Mouse (Mus musculus) midbrain, embryonic 12.5 days (tissue): ENCODE results near the gene Acvr1b. TPM values are rescaled to one million over a fixed set of nuclear protein-coding genes. Genes with fewer than 3 reads are reported as not detected.
A peak's percentile ranks its signal among the peaks of the same experiment; 100 is the strongest.

Source experiments
- ATAC-seq: fragments of 200-750 bp; cut with Nextera tagmentation; 2 replicates; pipeline ENCODE4 v1.8.0; 2017; ENCODE audit warnings: low read depth, moderate TSS enrichment, moderate library complexity; ENCODE audit not compliant: low FRiP score
- H3K27ac ChIP-seq: fragments of 300-500 bp; sonication (generic); replicated peaks from 2 replicates; pipeline ENCODE4 v1.5.1; 2016; ENCODE audit warnings: mild to moderate bottlenecking
- H3K27me3 ChIP-seq: fragments of 300-500 bp; sonication (generic); 2 replicates; pipeline ENCODE4 v1.6.1; 2016; ENCODE audit warnings: mild to moderate bottlenecking
- H3K36me3 ChIP-seq: fragments of 300-500 bp; sonication (generic); 2 replicates; pipeline ENCODE4 v1.6.1; 2016
- H3K4me1 ChIP-seq: fragments of 300-500 bp; sonication (generic); 2 replicates; pipeline ENCODE4 v1.6.1; 2016
- H3K4me2 ChIP-seq: fragments of 300-500 bp; sonication (generic); replicated peaks from 2 replicates; pipeline ENCODE4 v1.6.1; 2016; ENCODE audit warnings: mild to moderate bottlenecking, moderate library complexity
- H3K4me3 ChIP-seq: fragments of 300-500 bp; sonication (generic); 2 replicates; pipeline ENCODE4 v1.5.1; 2016; ENCODE audit warnings: mild to moderate bottlenecking
- H3K9ac ChIP-seq: fragments of 300-500 bp; sonication (generic); replicated peaks from 2 replicates; pipeline ENCODE4 v1.6.1; 2016; ENCODE audit warnings: mild to moderate bottlenecking, moderate library complexity
- H3K9me3 ChIP-seq: fragments of 300-500 bp; sonication (generic); 2 replicates; pipeline ENCODE4 v1.6.1; 2016; ENCODE audit warnings: mild to moderate bottlenecking
- WGBS: fragments of 180-500 bp; shearing (Covaris S2); methylation state at CpG from one replicate; pipeline ENCODE4 v1.1.7; 2016; 5-methylcytosine and 5-hydroxymethylcytosine counted together
- polyA plus RNA-seq: library from polyadenylated mRNA; unstranded; fragments of >200 nt; fragmentation: Nextera tagmentation; extraction: Ambion mirVana; gene quantifications from 2 replicates; pipeline ENCODE4 v1.2.1, GENCODE M21; 2016

Gene Acvr1b
- polyA plus RNA-seq, 1 experiment from 2014 or later: 14.8 TPM

- no peak overlapping the region for H3K4me2 ChIP-seq
- H3K36me3 ChIP-seq: no peaks in the 10 kb centered on the region
- H3K4me3 ChIP-seq: no peak overlapping the region
- H3K27me3 ChIP-seq: peaks cover 67% of the 10 kb centered on the region
- H3K9ac ChIP-seq: no peak overlapping the region
- ATAC-seq: no peak
- H3K4me1 ChIP-seq: peaks cover 42% of the 10 kb centered on the region
- no peak overlapping the region for H3K27ac ChIP-seq
- 94% methylated on average over 3 of the region's 3 CpGs for WGBS
- H3K9me3 ChIP-seq: no peaks in the 10 kb centered on the region
These were observed 35.2 kb upstream of the Acvr1b start for GRCm38 (mm10) chr15:101138675-101139074.

DNA sequence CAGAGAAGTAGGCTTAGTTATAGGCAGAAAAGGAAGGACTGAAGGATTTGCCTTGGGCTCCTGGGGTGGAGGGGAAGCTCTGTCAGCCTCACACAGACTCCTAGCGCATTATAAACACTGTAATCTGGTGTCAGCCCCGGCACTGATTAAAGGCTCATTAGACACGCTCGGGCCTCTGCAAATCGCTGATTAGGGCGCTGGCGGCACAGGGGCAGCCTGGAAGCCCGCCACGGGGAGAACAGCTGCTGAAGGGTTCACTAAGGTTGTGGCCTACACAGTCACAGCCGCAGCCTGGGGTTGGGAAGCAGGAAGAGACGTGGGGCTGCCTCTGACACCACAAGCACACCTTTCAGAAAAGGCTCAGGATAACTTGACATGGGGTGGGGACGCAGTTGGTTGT is 34.0 kb upstream of the Acvr1b start:
- WGBS: 13% methylated on average over 12 of the region's 12 CpGs
- Histone ChIP-seq H3K27me3 (peaks cover 68% of the 10 kb centered on the region), H3K27ac (peak overlapping the region; percentile 54), H3K36me3 (no peaks in the 10 kb centered on the region), H3K4me2 (0 out of 2 replicates have a peak overlapping the region, but pooled peaks have one; percentile 9), H3K9ac (no peak overlapping the region; the same call in 1 of the 2 replicates), H3K4me3 (no peak overlapping the region), H3K9me3 (no peaks in the 10 kb centered on the region), H3K4me1 (peaks cover 36% of the 10 kb centered on the region)
- ATAC-seq: peak; percentile 53; the same call in 1 of the 2 replicates

DNA sequence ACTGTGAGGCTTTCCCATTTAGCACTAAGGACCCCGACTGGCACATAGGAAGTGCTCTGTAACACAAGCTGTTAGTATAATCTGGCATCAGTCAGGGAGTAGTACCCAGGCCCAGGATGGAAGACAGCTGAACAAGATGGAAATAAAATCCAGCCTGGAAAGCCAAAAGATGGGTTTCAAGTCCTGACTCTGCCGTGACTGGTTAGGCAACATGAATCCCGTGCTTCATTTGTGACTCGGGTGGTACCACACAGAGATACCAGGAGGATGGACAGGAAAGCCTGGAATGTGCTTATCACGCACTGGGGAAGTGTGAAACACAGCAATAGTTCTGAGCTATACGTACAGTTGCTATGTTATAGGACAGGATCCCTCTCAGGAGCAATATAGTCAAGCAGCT is 33.3 kb upstream of the Acvr1b start:
- WGBS: 61% methylated on average over 6 of the region's 6 CpGs
- no peak overlapping the region for H3K9ac ChIP-seq
- H3K4me1 ChIP-seq: peaks cover 41% of the 10 kb centered on the region
- H3K4me3 ChIP-seq: no peak overlapping the region
- no peaks in the 10 kb centered on the region for H3K9me3 ChIP-seq
- 0 out of 2 replicates have a peak, but pooled peaks have one; percentile 1 for ATAC-seq
- H3K27me3 ChIP-seq: peaks cover 61% of the 10 kb centered on the region
- H3K27ac ChIP-seq: no peak overlapping the region
- no peaks in the 10 kb centered on the region for H3K36me3 ChIP-seq
- H3K4me2 ChIP-seq: no peak overlapping the region; the same call in 1 of the 2 replicates

GRCm38 (mm10) chr15:101141061-101141541 is 32.8 kb upstream of the Acvr1b start:
- Histone ChIP-seq H3K27ac (no peak overlapping the region), H3K36me3 (no peaks in the 10 kb centered on the region), H3K9ac (no peak overlapping the region), H3K4me1 (peaks cover 46% of the 10 kb centered on the region), H3K4me2 (no peak overlapping the region; the same call in 1 of the 2 replicates), H3K4me3 (no peak overlapping the region), H3K9me3 (no peaks in the 10 kb centered on the region), H3K27me3 (peaks cover 56% of the 10 kb centered on the region)
- ATAC-seq: peak; percentile 56
- 9% methylated on average over 7 of the region's 14 CpGs for WGBS

GRCm38 (mm10) chr15:101142672-101143071 is 31.2 kb upstream of the Acvr1b start:
- Histone ChIP-seq H3K27ac (no peak overlapping the region), H3K36me3 (no peaks in the 10 kb centered on the region), H3K9ac (no peak overlapping the region), H3K4me2 (no peak overlapping the region), H3K4me3 (no peak overlapping the region), H3K27me3 (peaks cover 58% of the 10 kb centered on the region), H3K9me3 (no peaks in the 10 kb centered on the region), H3K4me1 (peaks cover 50% of the 10 kb centered on the region)
- ATAC-seq: no peak
- WGBS: 57% methylated on average over 8 of the region's 8 CpGs

DNA sequence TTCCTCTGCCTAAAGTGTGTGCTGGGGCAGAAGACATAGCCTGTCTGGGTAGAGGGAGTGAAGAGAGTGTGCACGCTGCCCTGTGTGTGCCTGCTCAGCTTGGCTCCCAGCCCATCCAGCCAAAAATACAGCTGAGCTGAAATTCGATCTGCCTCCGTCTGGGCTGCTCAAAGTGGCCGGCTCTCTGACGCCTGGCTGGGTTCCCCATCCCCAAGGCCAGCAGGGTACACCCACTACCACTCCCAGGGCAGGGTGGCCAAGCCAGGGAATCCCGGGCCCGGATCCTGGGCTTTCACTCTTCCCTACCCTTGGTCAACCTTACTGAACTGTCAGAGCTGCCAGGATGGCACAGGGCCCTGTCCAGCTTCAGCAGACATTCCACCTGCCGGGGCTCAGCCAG is 30.4 kb upstream of the Acvr1b start:
- H3K36me3 ChIP-seq: no peaks in the 10 kb centered on the region
- H3K9me3 ChIP-seq: no peaks in the 10 kb centered on the region
- peaks cover 46% of the 10 kb centered on the region for H3K4me1 ChIP-seq
- 23% methylated on average over 8 of the region's 8 CpGs for WGBS
- no peak overlapping the region for H3K4me2 ChIP-seq
- H3K27me3 ChIP-seq: peaks cover 51% of the 10 kb centered on the region
- H3K4me3 ChIP-seq: no peak overlapping the region
- no peak overlapping the region for H3K27ac ChIP-seq
- H3K9ac ChIP-seq: no peak overlapping the region
- ATAC-seq: no peak

- no peaks in the 10 kb centered on the region for H3K9me3 ChIP-seq
- H3K4me3 ChIP-seq: no peak overlapping the region
- no peaks in the 10 kb centered on the region for H3K36me3 ChIP-seq
- ATAC-seq: no peak
- H3K4me1 ChIP-seq: peaks cover 45% of the 10 kb centered on the region
- no peak overlapping the region for H3K9ac ChIP-seq
- WGBS: 83% methylated on average over 5 of the region's 5 CpGs
- H3K27me3 ChIP-seq: peaks cover 45% of the 10 kb centered on the region
- H3K27ac ChIP-seq: no peak overlapping the region
- no peak overlapping the region for H3K4me2 ChIP-seq
These were observed 29.7 kb upstream of the Acvr1b start for GRCm38 (mm10) chr15:101144176-101144575.

- peaks cover 39% of the 10 kb centered on the region for H3K4me1 ChIP-seq
- H3K36me3 ChIP-seq: no peaks in the 10 kb centered on the region
- no peak overlapping the region for H3K4me3 ChIP-seq
- no peaks in the 10 kb centered on the region for H3K9me3 ChIP-seq
- no peak overlapping the region for H3K27ac ChIP-seq
- H3K4me2 ChIP-seq: no peak overlapping the region
- H3K9ac ChIP-seq: no peak overlapping the region
- peaks cover 41% of the 10 kb centered on the region for H3K27me3 ChIP-seq
- ATAC-seq: no peak
- 88% methylated on average over 8 of the region's 8 CpGs for WGBS
These were observed 29.1 kb upstream of the Acvr1b start for GRCm38 (mm10) chr15:101144779-101145178.

GRCm38 (mm10) chr15:101145424-101146099 is 28.3 kb upstream of the Acvr1b start:
- Histone ChIP-seq H3K4me1 (peaks cover 31% of the 10 kb centered on the region), H3K27me3 (peaks cover 35% of the 10 kb centered on the region), H3K27ac (no peak overlapping the region), H3K9ac (peak overlapping the region; percentile 31; the same call in 1 of the 2 replicates), H3K4me3 (0 out of 2 replicates have a peak overlapping the region, but pooled peaks have one; percentile 6), H3K4me2 (peak overlapping the region; percentile 43), H3K9me3 (no peaks in the 10 kb centered on the region), H3K36me3 (no peaks in the 10 kb centered on the region)
- ATAC-seq: peak; percentile 92
- WGBS: 10% methylated on average over 19 of the region's 19 CpGs

DNA sequence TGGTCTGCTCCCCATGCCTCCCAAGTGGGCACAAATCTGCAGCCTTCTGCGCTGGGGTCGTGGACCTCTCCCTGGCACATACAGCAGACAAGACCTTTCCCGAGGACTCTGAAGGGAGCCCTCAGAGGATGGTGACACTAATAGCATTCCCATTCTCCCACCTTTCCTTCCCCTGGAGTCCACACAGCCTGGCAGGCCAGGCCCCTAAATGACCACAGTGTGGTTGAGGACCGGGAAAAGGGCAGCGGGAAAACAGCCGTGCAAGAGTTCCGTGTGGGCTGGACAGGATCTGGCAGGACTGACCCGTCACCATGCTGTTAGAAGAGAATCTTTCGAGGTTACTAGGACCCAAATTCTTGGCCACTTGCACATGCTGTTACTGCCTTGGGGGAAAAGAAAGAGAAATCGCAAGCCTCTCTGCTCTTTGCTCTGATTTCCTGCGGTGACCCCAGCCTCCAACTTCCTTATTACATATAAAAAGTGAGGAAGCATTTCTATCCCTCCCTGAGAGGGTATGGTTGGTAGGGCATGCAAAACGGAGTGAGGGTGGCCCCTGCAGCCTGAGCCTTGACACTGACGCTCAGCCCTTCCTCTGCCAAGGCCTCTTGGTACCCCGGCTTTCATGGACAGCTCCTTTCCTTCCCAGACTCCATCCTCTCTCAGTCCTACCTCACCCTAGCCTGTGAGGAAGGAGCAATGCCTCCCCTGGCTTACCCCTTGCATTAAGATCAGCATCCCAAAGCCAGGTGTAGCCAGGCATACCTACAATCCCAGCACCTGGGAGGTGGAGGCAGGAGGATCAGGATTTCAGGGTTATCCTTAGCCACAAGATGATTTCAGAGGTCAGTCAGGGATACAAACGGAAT is 27.5 kb upstream of the Acvr1b start:
- H3K4me1 ChIP-seq: peaks cover 26% of the 10 kb centered on the region
- H3K27ac ChIP-seq: no peak overlapping the region
- no peaks in the 10 kb centered on the region for H3K36me3 ChIP-seq
- ATAC-seq: no peak
- 72% methylated on average over 15 of the region's 15 CpGs for WGBS
- no peak overlapping the region for H3K9ac ChIP-seq
- H3K4me3 ChIP-seq: no peak overlapping the region
- peaks cover 34% of the 10 kb centered on the region for H3K27me3 ChIP-seq
- H3K4me2 ChIP-seq: no peak overlapping the region
- H3K9me3 ChIP-seq: no peaks in the 10 kb centered on the region

DNA sequence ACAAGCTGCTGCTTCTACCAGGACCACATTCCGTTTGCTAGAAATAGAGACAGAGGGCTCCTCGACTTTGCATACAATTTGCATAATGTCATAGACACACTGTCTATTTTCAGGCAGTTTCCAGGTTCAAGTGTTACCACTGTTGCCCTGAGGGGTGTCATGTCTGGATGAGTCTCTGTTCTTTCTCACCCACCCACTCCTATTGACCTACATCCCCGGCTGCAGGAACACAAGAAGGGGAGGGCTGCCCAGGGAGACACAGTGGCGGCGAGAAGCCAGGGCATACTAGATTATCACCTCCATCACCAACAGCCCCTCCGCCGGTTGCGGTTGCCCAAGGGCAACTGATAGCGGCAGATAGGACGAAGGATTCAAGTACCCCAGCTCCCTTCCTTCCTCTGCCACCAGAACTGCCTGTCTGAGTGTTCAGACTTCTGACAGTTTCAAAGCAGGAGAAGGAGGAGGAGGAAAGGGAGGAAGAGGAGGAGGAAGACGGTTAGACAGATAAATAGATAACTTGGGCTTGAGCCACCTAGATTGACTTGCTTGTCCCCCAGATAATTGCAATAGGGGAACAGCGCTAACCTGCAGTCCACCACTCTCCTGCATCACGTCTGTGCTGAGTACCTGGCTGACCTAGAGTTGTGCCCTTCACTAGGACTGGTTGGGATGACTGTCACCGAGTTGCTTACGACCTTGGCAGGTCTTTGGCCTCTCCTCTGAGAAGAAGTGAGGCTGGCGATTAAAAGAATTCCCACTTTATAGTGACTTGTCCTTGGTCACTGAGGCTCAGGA is 26.6 kb upstream of the Acvr1b start:
- Histone ChIP-seq H3K4me3 (no peak overlapping the region), H3K9ac (no peak overlapping the region), H3K27me3 (peaks cover 31% of the 10 kb centered on the region), H3K4me1 (peaks cover 26% of the 10 kb centered on the region), H3K27ac (no peak overlapping the region), H3K36me3 (no peaks in the 10 kb centered on the region), H3K4me2 (no peak overlapping the region), H3K9me3 (no peaks in the 10 kb centered on the region)
- ATAC-seq: no peak
- WGBS: 84% methylated on average over 16 of the region's 16 CpGs
